Mouse (Mus musculus) ES-E14 (cell line): ENCODE results near the gene Pigz. TPM values are rescaled to one million over a fixed set of nuclear protein-coding genes. Genes with fewer than 3 reads are reported as not detected.
A peak's percentile ranks its signal among the peaks of the same experiment; 100 is the strongest.

Source experiments
- DNase-seq: peaks from one replicate; pipeline ENCODE4 v3.0.0-alpha.2; 2013; ENCODE audit warnings: low read depth, low spot score
- H3K27ac ChIP-seq: 2 replicates; pipeline ENCODE4 v1.5.1; 2012; ENCODE audit warnings: low read depth, mild to moderate bottlenecking, low read length, moderate library complexity, mixed read lengths; ENCODE audit not compliant: poor library complexity, insufficient read depth, severe bottlenecking
- H3K36me3 ChIP-seq: 2 replicates; pipeline ENCODE4 v1.6.1; 2012; ENCODE audit warnings: mild to moderate bottlenecking, low read length, moderate library complexity, mixed read lengths; ENCODE audit not compliant: control insufficient read depth, poor library complexity, insufficient read depth, severe bottlenecking
- H3K4me1 ChIP-seq, 2 experiments: fragments of 150-350 bp in 1 of 2; sonication (generic) in 1 of 2; 2 replicates each; pipeline ENCODE4 v1.6.1; 2012; ENCODE audit warnings: low read length in 2 of 2, mild to moderate bottlenecking in 1 of 2, mixed read lengths in 1 of 2; ENCODE audit not compliant: control insufficient read depth in 2 of 2, insufficient read depth in 2 of 2, poor library complexity in 1 of 2
- H3K4me3 ChIP-seq, 2 experiments: fragments of 150-350 bp in 1 of 2; sonication (generic) in 1 of 2; 2 replicates each; pipeline ENCODE4 v1.5.1; 2012; ENCODE audit warnings: low read length in 2 of 2, low read depth in 1 of 2, mild to moderate bottlenecking in 1 of 2, mixed read lengths in 1 of 2; ENCODE audit not compliant: insufficient read depth in 1 of 2, poor library complexity in 1 of 2, severe bottlenecking in 1 of 2
- H3K9ac ChIP-seq: 2 replicates; pipeline ENCODE4 v1.6.1; 2012; ENCODE audit warnings: low read depth, mild to moderate bottlenecking, low read length, mixed read lengths; ENCODE audit not compliant: poor library complexity, insufficient read depth, severe bottlenecking
- H3K9me3 ChIP-seq: fragments of 150-350 bp; sonication (generic); 2 replicates; pipeline ENCODE4 v1.6.1; 2012; ENCODE audit warnings: low read depth, mild to moderate bottlenecking, low read length; ENCODE audit not compliant: control insufficient read depth, insufficient read depth
- CHD2 ChIP-seq: IDR thresholded peaks from 2 replicates; pipeline ENCODE4 v1.6.1; 2014; ENCODE audit warnings: mild to moderate bottlenecking, low read depth, low read length, inconsistent platforms
- HCFC1 ChIP-seq: IDR thresholded peaks from 2 replicates; pipeline ENCODE4 v1.6.1; 2012; ENCODE audit warnings: low read length, inconsistent platforms, borderline replicate concordance; ENCODE audit not compliant: insufficient read depth
- MAFK ChIP-seq: IDR thresholded peaks from 2 replicates; pipeline ENCODE4 v1.6.1; 2014; ENCODE audit warnings: mild to moderate bottlenecking, low read depth, low read length, inconsistent platforms; ENCODE audit not compliant: insufficient read depth
- ZC3H11A ChIP-seq: IDR thresholded peaks from 2 replicates; pipeline ENCODE4 v1.6.1; 2012; ENCODE audit warnings: low read depth, mild to moderate bottlenecking, inconsistent platforms, low read length, borderline replicate concordance
- ZNF384 ChIP-seq: IDR thresholded peaks from 2 replicates; pipeline ENCODE4 v1.6.1; 2012; ENCODE audit warnings: low read depth, low read length, inconsistent platforms
- in situ Hi-C, 2 experiments: fragments of 600-800 bp; cut with MboI; formaldehyde crosslinking; loops; one replicate each; pipeline ENCODE4 v1.15.1; 2025; ENCODE audit warnings: low sequenced_read_pairs in 2 of 2, inconsistent platforms in 1 of 2; ENCODE audit not compliant: unreplicated experiment in 2 of 2
- total RNA-seq: library from RNA; depleted of rRNA; stranded (reverse); fragments of 300-350 nt; gene quantifications from 2 replicates; pipeline ENCODE4 v1.2.3, GENCODE M21; 2012

The Pigz gene
- total RNA-seq, 1 experiment: 0.71 TPM

DNA sequence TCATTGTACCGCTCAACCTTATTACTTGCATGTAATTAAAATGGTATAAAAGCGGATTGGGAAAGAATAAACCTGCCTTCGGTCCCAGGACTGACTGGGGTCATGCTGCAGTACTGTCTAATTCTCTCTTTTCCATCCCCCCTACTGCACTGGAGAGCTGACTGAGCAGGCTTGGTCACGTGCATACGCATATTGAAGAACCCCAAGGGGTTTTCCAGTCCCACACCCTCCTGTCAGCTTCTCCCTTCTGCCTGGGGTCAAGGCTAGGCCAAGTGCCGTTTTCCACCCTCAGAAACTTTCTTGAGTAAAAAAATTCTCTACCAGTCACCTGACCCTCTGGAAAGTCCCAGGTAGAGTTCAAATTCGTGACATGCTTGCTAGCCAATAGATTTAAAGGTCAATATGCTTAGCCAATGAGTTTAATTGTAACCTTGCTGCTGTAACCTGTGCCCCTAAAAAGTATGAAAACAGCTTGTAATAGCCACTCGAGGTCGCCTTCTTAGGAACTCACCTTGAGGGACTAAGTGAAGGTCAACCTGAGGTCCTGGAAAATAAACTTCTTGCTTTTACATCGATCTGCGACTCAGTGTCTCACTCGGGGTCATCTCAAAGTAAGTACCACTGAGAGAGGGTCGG is 7.0 kb upstream of the Pigz start:
- peaks cover 0 to 23% of the 10 kb centered on the region in 2 experiments; a peak in 3 of 4 replicates for H3K4me1 ChIP-seq
- no peak for TF ChIP-seq MAFK
- TF ChIP-seq CHD2: no peak
- no peak for TF ChIP-seq HCFC1
- no peak for TF ChIP-seq ZC3H11A
- TF ChIP-seq ZNF384: no peak
- H3K4me3 ChIP-seq: no peak overlapping the region; a peak in 1 of 4 replicates
- H3K36me3 ChIP-seq: no peaks in the 10 kb centered on the region
- no peak for DNase-seq
- peak overlapping the region; percentile 28; the same call in 1 of the 2 replicates for H3K9ac ChIP-seq
- H3K9me3 ChIP-seq: no peaks in the 10 kb centered on the region
- H3K27ac ChIP-seq: no peak overlapping the region; the same call in 1 of the 2 replicates
- in situ Hi-C loops: no loop called here

DNA sequence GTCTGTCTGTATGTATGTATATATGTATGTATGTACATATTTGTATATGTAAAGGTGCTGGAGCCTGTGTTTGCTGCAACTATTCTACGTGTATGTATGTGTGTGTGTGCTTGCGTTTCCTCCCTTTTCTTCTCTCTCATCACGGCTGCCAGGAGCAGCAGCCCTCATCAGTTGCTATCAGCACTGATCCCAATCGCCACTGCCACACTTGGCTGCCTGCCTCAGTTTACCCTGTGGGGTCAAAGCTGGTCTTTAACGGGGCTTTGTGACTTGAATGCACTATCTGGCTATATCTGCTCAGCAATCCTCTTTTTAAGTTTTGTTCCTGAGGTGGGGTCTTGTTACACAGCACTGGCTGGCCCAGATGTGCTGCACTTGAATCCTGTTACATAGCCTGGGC is 6.2 kb upstream of the Pigz start:
- no peak overlapping the region for H3K9ac ChIP-seq
- H3K4me3 ChIP-seq: no peak overlapping the region; a peak in 1 of 4 replicates
- no peaks in the 10 kb centered on the region for H3K9me3 ChIP-seq
- TF ChIP-seq MAFK (no peak), CHD2 (no peak), HCFC1 (no peak), ZC3H11A (no peak), ZNF384 (no peak)
- no peaks in the 10 kb centered on the region for H3K36me3 ChIP-seq
- H3K27ac ChIP-seq: no peak overlapping the region; the same call in 1 of the 2 replicates
- H3K4me1 ChIP-seq: peaks cover 0 to 27% of the 10 kb centered on the region in 2 experiments; a peak in 3 of 4 replicates
- no peak for DNase-seq
- in situ Hi-C loops: no loop called here

DNA sequence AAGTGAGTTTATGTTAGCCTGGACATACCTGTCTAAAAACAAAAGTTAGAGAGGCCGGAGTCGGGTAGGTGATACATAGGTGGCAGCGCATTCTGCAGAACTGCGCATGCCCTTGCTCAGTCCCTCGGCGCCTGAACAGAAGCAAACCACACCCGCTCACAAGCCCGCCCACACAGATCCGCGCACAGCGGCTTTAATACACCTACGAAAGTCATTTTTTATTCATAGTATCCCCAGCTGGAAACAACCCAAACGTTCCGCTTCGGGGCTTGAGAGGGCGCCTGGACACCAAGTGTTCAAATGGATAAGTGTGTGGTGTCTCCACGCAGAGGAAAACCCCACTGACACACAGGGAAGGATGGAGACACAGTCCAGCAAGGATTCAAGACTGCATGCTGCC is 2.3 kb upstream of the Pigz start:
- in situ Hi-C loops: no loop called here
- H3K36me3 ChIP-seq: no peaks in the 10 kb centered on the region
- H3K27ac ChIP-seq: no peak overlapping the region
- H3K9me3 ChIP-seq: no peaks in the 10 kb centered on the region
- H3K9ac ChIP-seq: peak overlapping the region; percentile 18; the same call in 1 of the 2 replicates
- H3K4me1 ChIP-seq: peaks cover 0 to 21% of the 10 kb centered on the region in 2 experiments; a peak in 3 of 4 replicates
- H3K4me3 ChIP-seq: peak overlapping the region; percentile 19 to 39
- TF ChIP-seq ZNF384: no peak
- TF ChIP-seq MAFK: no peak
- TF ChIP-seq ZC3H11A: no peak
- TF ChIP-seq HCFC1: no peak
- no peak for TF ChIP-seq CHD2
- no peak for DNase-seq

DNA sequence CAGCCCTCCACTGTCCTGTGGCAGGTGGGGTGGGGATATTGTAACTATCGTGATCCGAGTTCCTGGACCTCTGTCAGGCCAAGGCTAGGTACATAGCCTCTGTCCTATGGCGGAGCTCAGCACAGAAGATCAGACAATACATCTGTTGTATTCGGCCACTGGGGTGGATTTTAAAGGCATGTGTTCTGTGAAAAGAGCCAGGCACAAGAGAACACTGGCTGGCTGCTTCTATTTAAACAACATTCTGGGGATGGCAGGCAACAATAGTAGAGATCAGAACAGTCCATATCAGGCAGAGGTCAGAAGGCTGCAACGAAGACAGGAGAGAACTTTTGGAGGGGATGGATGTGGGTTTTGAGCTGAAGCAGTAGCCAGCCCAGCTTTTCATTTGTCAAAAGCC is 1.4 kb upstream of the Pigz start:
- DNase-seq: no peak
- no peak for TF ChIP-seq ZC3H11A
- no peak for TF ChIP-seq ZNF384
- TF ChIP-seq MAFK: no peak
- no peak for TF ChIP-seq HCFC1
- TF ChIP-seq CHD2: no peak
- Histone ChIP-seq H3K4me1 (peaks cover 0 to 21% of the 10 kb centered on the region in 2 experiments; a peak in 3 of 4 replicates), H3K4me3 (no peak overlapping the region), H3K9me3 (no peaks in the 10 kb centered on the region), H3K27ac (no peak overlapping the region), H3K9ac (0 out of 2 replicates have a peak overlapping the region, but pooled peaks have one; percentile 8), H3K36me3 (no peaks in the 10 kb centered on the region)
- in situ Hi-C loops: no loop called here
